Mouse (Mus musculus) C2C12 (cell line): ENCODE data around the gene Ttc41.

Source experiments
- CEBPB ChIP-seq: IDR thresholded peaks from one replicate; pipeline ENCODE4 v1.6.1; 2011; ENCODE audit warnings: low read depth, mild to moderate bottlenecking, control low read depth, moderate library complexity
- CTCF ChIP-seq: IDR thresholded peaks from one replicate; pipeline ENCODE4 v1.5.1; 2011; ENCODE audit not compliant: control insufficient read depth, insufficient read depth, insufficient read length
- FOSL1 ChIP-seq: IDR thresholded peaks from one replicate; pipeline ENCODE4 v1.8.0; 2011; ENCODE audit warnings: mild to moderate bottlenecking, low read length; ENCODE audit not compliant: poor library complexity, insufficient read depth, severe bottlenecking
- MAX ChIP-seq: IDR thresholded peaks from one replicate; pipeline ENCODE4 v1.6.1; 2011; ENCODE audit warnings: mild to moderate bottlenecking, control low read depth
- USF1 ChIP-seq: IDR thresholded peaks from one replicate; pipeline ENCODE4 v1.6.1; 2011; ENCODE audit warnings: low read depth, mild to moderate bottlenecking, control low read depth, moderate library complexity

DNA sequence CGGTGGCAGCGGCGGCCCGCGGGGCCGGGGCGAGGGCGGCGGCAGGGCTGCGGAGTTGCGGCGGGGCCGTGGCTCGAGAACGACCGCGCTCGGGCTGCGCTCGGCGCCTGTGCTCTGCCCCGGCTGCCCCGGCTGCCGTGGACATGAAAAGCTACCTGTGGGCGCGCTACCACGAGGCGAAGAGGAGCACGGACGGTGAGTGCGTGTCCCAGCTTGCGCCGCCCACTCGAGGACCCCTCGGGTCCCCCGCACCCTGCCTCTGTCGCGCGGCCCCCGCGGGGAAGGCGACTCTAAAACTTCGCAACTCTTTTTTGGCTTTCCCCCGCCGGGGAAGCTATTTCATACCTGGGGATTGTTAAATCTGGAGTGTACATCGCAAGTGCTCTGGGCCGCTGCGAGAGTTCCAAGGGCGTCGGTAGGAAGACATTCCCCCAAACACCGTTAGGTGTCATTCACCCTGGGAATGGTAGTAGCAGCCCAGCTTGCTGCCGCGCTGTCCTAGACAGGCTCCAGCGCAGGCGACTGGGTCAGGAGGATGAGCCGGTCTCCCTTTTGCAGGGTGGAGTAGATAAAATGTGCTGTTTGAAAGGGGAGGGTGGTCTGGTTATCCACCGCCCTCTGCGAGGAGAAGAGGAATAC, 73.6 kb downstream of the Ttc41 start:
- TF ChIP-seq MAX (no peak), CTCF (no peak), CEBPB (no peak), USF1 (no peak), FOSL1 (no peak)
